Mouse (Mus musculus) limb, embryonic 11.5 days (tissue): ENCODE results near the gene Nynrin. TPM values are rescaled to one million over a fixed set of nuclear protein-coding genes. Genes with fewer than 3 reads are reported as not detected.

Experiments used
- ATAC-seq: fragments of 200-750 bp; cut with Nextera tagmentation; 2 replicates; pipeline ENCODE4 v1.8.0; 2017; ENCODE audit warnings: low read depth; ENCODE audit not compliant: insufficient number of reproducible peaks, low FRiP score, low TSS enrichment
- DNase-seq: peaks from one replicate; pipeline ENCODE4 v3.0.0-alpha.2; 2015; ENCODE audit warnings: low spot score
- H3K27ac ChIP-seq: fragments of 300-500 bp; sonication (generic); replicated peaks from 2 replicates; pipeline ENCODE4 v1.5.1; 2014; ENCODE audit warnings: low read depth, mild to moderate bottlenecking, low read length
- H3K27me3 ChIP-seq: fragments of 300-500 bp; sonication (generic); 2 replicates; pipeline ENCODE4 v1.6.1; 2014; ENCODE audit warnings: mild to moderate bottlenecking, low read length, mixed read lengths; ENCODE audit not compliant: control insufficient read depth, insufficient read depth
- H3K36me3 ChIP-seq: fragments of 300-500 bp; sonication (generic); 2 replicates; pipeline ENCODE4 v1.6.1; 2014; ENCODE audit warnings: mild to moderate bottlenecking, low read length, moderate library complexity, mixed read lengths; ENCODE audit not compliant: control insufficient read depth, insufficient read depth
- H3K4me1 ChIP-seq: fragments of 300-500 bp; sonication (generic); 2 replicates; pipeline ENCODE4 v1.6.1; 2014; ENCODE audit warnings: low read length, mixed read lengths; ENCODE audit not compliant: control insufficient read depth, insufficient read depth
- H3K4me2 ChIP-seq: fragments of 300-500 bp; sonication (generic); 2 replicates; pipeline ENCODE4 v1.6.1; 2014; ENCODE audit warnings: low read depth, mild to moderate bottlenecking, moderate library complexity; ENCODE audit not compliant: severe bottlenecking
- H3K4me3 ChIP-seq: fragments of 300-500 bp; sonication (generic); 2 replicates; pipeline ENCODE4 v1.5.1; 2014; ENCODE audit warnings: low read depth, low read length
- H3K9ac ChIP-seq: fragments of 300-500 bp; sonication (generic); 2 replicates; pipeline ENCODE4 v1.6.1; 2014; ENCODE audit warnings: mild to moderate bottlenecking, low read length
- H3K9me3 ChIP-seq: fragments of 300-500 bp; sonication (generic); 2 replicates; pipeline ENCODE4 v1.6.1; 2016; ENCODE audit warnings: low read length; ENCODE audit not compliant: control insufficient read depth
- WGBS: fragments of 180-500 bp; shearing (Covaris S2); extraction: QIAGEN DNeasy Blood & Tissue Kit; methylation state at CpG from one replicate; pipeline ENCODE4 v1.1.7; 2014; 5-methylcytosine and 5-hydroxymethylcytosine counted together
- polyA plus RNA-seq: library from polyadenylated mRNA; unstranded; fragments of >200 nt; fragmentation: Nextera tagmentation; extraction: Ambion mirVana; gene quantifications from 2 replicates; pipeline ENCODE4 v1.2.1, GENCODE M21; 2014

Gene Nynrin
- polyA plus RNA-seq, 1 experiment from 2014 or later: 21.6 TPM

DNA sequence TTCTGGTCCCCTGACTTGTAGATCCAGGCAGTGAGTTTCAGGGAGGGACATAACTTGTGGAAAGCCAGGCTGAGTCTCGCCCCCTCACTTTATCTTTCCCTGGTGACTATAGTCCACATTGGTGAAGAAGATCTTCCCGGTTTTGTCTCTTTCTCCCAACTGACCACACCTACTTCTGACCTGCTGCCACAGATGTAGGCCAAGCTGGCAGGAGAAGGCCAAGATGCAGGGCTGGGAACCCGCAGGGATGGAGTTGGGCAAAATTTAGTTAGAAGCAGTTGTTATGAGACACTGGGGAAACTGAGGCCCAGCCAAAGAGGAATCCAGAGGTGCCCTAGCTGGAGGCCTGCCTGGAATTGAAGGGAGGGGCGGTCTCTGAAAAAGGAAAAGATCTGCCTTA, 20.7 kb upstream of the Nynrin start:
- Histone ChIP-seq H3K27ac (no peak overlapping the region), H3K36me3 (peaks cover 9% of the 10 kb centered on the region; the same call in 1 of the 2 replicates), H3K4me3 (no peak overlapping the region), H3K9me3 (no peaks in the 10 kb centered on the region), H3K27me3 (no peaks in the 10 kb centered on the region), H3K4me2 (no peak overlapping the region), H3K4me1 (peaks cover 20% of the 10 kb centered on the region), H3K9ac (no peak overlapping the region)
- 78% methylated on average over 4 of the region's 4 CpGs for WGBS
- no peak for DNase-seq
- ATAC-seq: no peak

DNA sequence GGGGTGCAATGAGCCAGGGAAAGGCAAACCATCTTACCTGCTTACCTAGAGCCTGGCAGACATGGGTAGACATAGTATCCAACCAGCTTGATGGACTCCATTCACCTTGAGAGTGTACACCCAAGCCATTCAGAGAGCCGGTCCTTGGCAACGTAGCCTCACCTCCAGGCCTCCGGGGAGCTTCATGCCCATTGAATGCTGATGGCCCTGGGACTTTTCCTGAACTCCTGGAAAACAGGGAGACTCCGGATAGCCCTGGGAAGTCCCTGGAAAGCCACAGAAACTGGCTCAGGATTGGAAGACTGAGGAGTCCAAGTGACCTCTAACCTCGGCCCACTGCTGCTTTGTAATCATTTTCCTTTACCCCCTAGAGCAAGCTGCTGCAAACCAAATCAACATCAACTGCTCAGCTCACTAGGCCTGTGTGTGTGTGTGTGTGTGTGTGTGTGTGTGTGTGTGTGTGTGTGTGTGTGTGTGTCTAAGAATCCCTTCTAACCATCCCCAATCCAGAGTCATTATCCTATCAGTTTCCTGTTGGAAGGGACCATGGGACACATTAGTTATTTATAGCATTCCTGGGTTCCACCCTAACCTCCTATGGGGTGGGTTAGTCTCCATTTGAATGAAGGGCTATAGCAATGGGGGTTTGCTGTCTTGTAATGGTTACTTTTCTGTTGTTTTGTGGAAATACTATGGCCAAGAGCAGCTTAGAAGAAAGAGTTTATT, 18.8 kb upstream of the Nynrin start:
- no peak overlapping the region for H3K4me3 ChIP-seq
- peaks cover 5% of the 10 kb centered on the region; the same call in 1 of the 2 replicates for H3K36me3 ChIP-seq
- DNase-seq (no peak), ATAC-seq (no peak)
- H3K4me1 ChIP-seq: peaks cover 18% of the 10 kb centered on the region; the same call in 1 of the 2 replicates
- no peaks in the 10 kb centered on the region for H3K27me3 ChIP-seq
- H3K27ac ChIP-seq: no peak overlapping the region
- 81% methylated on average over 5 of the region's 5 CpGs for WGBS
- H3K9me3 ChIP-seq: no peaks in the 10 kb centered on the region
- H3K9ac ChIP-seq: no peak overlapping the region
- no peak overlapping the region; the same call in 1 of the 2 replicates for H3K4me2 ChIP-seq

DNA sequence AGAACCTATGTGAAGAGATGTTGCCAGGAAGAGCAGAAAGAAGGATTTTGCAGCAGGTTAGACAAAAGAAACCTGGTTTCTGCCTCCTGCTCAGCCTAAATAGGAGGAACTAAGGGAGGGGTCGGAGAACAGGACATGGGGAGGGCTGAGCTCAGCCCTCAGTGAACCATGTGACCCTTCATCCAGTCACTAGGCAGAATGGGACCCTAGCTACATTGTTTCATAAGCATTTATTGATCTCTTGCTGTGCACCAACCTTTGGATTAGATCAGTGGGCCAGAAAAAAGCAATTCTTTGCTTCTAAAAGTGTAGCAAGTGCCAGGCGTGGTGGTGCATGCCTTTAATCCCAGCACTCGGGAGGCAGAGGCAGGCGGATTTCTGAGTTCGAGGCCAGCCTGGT, 15.5 kb upstream of the Nynrin start:
- Histone ChIP-seq H3K36me3 (no peaks in the 10 kb centered on the region), H3K4me1 (peaks cover 19% of the 10 kb centered on the region; the same call in 1 of the 2 replicates), H3K9ac (no peak overlapping the region), H3K27me3 (no peaks in the 10 kb centered on the region), H3K4me2 (no peak overlapping the region), H3K27ac (no peak overlapping the region), H3K4me3 (no peak overlapping the region), H3K9me3 (no peaks in the 10 kb centered on the region)
- no peak for DNase-seq
- WGBS: 95% methylated on average over 5 of the region's 5 CpGs
- ATAC-seq: no peak

DNA sequence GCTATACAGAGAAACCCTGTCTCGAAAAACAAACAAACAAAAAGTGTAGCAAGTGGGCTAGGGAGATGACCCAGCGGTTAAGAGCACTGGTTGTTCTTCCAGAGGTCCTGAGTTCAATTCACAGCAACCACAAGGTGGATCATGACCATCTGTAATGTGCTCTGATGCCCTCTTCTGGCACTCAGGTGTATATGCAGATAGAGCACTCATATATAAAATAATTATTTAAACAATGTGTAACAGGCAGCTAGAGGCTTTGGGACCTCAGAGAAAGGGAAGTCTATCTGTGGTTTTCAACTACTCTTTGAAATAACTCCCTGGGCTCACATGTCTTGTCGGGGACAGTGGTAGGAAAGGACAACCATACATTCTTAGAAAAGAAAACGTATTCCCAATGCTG, 15.1 kb upstream of the Nynrin start:
- 86% methylated on average over 4 of the region's 4 CpGs for WGBS
- no peak for ATAC-seq

DNA sequence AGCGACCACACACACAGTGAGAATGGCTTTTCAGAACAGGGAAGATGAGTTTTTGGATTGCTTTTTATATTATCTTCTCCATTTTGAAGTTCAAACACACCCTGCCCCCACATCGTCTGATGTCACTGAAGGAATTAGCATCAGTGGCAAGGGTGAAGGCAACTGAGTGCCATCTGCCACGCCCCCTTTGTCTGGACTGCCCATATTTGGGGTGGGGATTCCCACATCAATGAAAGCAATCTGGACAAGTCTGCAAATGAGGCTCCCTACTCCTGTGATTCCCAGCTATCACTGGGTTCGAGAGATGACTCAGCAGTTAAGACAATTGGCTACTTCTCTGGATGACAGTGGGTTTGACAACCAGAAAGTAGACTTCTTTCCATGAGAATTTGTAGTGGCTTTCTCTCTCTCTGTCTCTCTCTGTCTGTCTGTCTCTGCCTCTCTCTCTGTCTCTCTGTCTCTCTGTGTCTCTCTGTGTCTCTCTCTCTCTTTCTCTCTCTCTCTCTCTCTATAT, 12.9 kb upstream of the Nynrin start:
- Histone ChIP-seq H3K27ac (no peak overlapping the region), H3K9ac (no peak overlapping the region), H3K27me3 (no peaks in the 10 kb centered on the region), H3K36me3 (no peaks in the 10 kb centered on the region), H3K4me2 (no peak overlapping the region), H3K4me1 (peaks cover 5% of the 10 kb centered on the region; the same call in 1 of the 2 replicates), H3K9me3 (no peaks in the 10 kb centered on the region), H3K4me3 (no peak overlapping the region)
- DNase-seq (no peak), ATAC-seq (no peak)
- WGBS: 68% methylated on average over 4 of the region's 4 CpGs

More for the DNA sequence above, 15.1 kb upstream of the Nynrin start:
- no peak overlapping the region for H3K4me3 ChIP-seq
- peaks cover 19% of the 10 kb centered on the region; the same call in 1 of the 2 replicates for H3K4me1 ChIP-seq
- no peak overlapping the region for H3K27ac ChIP-seq
- H3K27me3 ChIP-seq: no peaks in the 10 kb centered on the region
- no peaks in the 10 kb centered on the region for H3K36me3 ChIP-seq
- DNase-seq: no peak
- H3K9me3 ChIP-seq: no peaks in the 10 kb centered on the region
- H3K9ac ChIP-seq: no peak overlapping the region
- H3K4me2 ChIP-seq: no peak overlapping the region

DNA sequence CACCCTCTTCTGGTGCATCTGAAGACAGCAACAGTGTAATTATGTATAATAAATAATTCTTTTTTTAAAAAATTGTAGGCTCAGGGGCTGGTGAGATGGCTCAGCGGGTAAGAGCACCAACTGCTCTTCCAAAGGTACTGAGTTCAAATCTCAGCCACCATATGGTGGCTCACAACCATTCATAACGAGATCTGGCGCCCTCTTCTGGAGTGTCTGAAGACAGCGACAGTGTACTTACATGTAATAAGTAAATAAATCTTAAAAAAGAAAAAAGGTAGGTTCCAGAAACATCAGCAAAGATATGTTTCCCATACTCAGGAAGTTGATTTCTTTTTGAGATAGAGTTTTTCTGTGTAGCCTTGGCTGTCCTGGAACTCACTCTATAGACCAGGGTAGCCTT, 11.0 kb upstream of the Nynrin start:
- ATAC-seq (no peak), DNase-seq (no peak)
- H3K4me3 ChIP-seq: no peak overlapping the region
- H3K9me3 ChIP-seq: no peaks in the 10 kb centered on the region
- no peak overlapping the region for H3K4me2 ChIP-seq
- 72% methylated on average over 4 of the region's 4 CpGs for WGBS
- no peak overlapping the region for H3K27ac ChIP-seq
- no peaks in the 10 kb centered on the region for H3K36me3 ChIP-seq
- H3K9ac ChIP-seq: no peak overlapping the region
- no peaks in the 10 kb centered on the region for H3K27me3 ChIP-seq
- peaks cover 2% of the 10 kb centered on the region; the same call in 1 of the 2 replicates for H3K4me1 ChIP-seq

DNA sequence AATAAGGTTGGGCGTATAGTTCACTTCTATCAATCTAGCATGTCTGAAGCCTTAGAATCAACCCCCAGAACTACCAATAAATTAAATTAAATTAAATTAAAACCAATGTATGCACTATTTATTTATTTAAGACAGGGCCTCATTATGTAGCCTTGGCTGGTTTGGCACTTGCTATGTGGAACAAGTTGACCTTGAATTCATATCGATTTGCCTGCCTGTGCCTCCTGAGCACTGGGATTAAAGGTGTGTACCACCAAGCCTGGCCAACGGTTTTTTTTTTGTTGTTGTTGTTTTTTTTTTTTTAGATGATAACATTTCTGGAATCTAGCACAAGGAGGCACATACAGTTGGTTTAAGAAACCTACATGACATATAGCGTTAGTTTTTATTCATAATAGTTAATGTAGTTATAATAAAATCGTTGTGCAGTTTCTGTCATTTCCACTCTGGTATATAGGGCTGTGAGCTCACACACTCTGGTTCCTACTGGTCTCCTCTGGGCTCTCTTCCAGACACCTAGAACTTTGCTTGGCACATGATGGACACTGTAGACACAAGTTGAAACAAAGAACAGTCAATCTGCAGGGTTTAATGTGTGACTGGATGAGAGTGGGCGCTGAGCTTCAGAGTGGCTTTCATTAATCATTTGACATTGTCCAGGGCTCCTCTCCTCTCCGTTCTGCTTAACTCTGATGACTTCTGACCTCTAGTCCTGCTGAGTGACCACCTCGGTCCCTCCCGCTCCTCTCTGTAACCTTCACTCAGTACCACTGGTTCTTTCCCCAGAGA, 8.1 kb upstream of the Nynrin start:
- no peak overlapping the region for H3K4me2 ChIP-seq
- H3K27ac ChIP-seq: no peak overlapping the region
- no peaks in the 10 kb centered on the region for H3K9me3 ChIP-seq
- H3K4me3 ChIP-seq: no peak overlapping the region
- no peaks in the 10 kb centered on the region for H3K27me3 ChIP-seq
- DNase-seq (no peak), ATAC-seq (no peak)
- WGBS: 65% methylated on average over 9 of the region's 9 CpGs
- no peaks in the 10 kb centered on the region for H3K4me1 ChIP-seq
- no peak overlapping the region for H3K9ac ChIP-seq
- no peaks in the 10 kb centered on the region for H3K36me3 ChIP-seq

DNA sequence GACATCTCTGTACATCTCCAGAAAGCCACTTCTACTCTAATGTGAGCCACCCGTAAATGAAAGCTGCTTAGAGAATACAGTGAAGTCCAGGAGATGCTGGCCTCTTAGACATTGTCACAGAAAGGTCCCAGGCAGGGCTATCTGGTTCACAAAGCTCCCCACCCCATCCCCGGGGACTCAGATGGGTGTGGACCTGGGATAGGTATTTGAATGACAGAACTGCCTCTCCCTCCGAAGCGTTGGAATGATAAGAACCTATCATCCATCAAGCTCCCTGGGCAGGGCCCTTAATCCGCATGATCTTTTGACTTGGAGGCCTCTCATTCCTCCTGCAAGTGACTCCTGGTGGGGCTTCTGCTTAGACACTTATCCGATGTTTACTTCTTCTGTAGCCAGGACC, 2.9 kb upstream of the Nynrin start:
- H3K4me3 ChIP-seq: no peak overlapping the region
- no peaks in the 10 kb centered on the region for H3K36me3 ChIP-seq
- H3K4me2 ChIP-seq: no peak overlapping the region
- peaks cover 17% of the 10 kb centered on the region for H3K4me1 ChIP-seq
- H3K27me3 ChIP-seq: no peaks in the 10 kb centered on the region
- H3K9me3 ChIP-seq: no peaks in the 10 kb centered on the region
- ATAC-seq (no peak), DNase-seq (no peak)
- H3K9ac ChIP-seq: no peak overlapping the region
- H3K27ac ChIP-seq: no peak overlapping the region
- WGBS: 66% methylated on average over 6 of the region's 6 CpGs
